Mouse (Mus musculus): ENCODE measurements at regions not wholly inside any gene's neighbourhood (a gene's known extent, or its start where the extent isn't known, plus 50 kb on each side); places are given as distances from the start of the nearest gene placed in this dataset. TPM values are rescaled to one million over a fixed set of nuclear protein-coding genes. Genes with fewer than 3 reads are reported as not detected.
"Not testable (repeated sequence)": the region's sequence is repeated elsewhere in the genome, so short reads cannot be mapped to it uniquely, and the experiment has no call there.

- not testable (repeated sequence) for H3K4me2 ChIP-seq (ENCODE audit: low read depth); H3K27me3 ChIP-seq (ENCODE audit: control insufficient read depth, insufficient read depth, low read length); H3K36me3 ChIP-seq (replicated peaks; ENCODE audit: control insufficient read depth, insufficient read depth, low read depth); DNase-seq (ENCODE audit: low read depth in 3 of 3, low spot score in 3 of 3); ATAC-seq (ENCODE audit: insufficient read depth); H3K4me3 ChIP-seq (ENCODE audit: insufficient read depth in 1 of 2, low read depth in 2 of 2, low read length in 2 of 2); H3K27ac ChIP-seq; H3K9me3 ChIP-seq (ENCODE audit: control insufficient read depth, low read length); H3K9ac ChIP-seq (replicated peaks); H3K4me1 ChIP-seq (replicated peaks; ENCODE audit: control insufficient read depth in 2 of 2, insufficient read depth in 2 of 2, low read length in 1 of 2)
- WGBS (ENCODE audit: insufficient replicate concordance), result 26% methylated on average over 4 of the region's 4 CpGs
Observed at GRCm38 (mm10) chr12:115764939-115765479, 282.5 kb upstream of the Zfp386 start.

DNA sequence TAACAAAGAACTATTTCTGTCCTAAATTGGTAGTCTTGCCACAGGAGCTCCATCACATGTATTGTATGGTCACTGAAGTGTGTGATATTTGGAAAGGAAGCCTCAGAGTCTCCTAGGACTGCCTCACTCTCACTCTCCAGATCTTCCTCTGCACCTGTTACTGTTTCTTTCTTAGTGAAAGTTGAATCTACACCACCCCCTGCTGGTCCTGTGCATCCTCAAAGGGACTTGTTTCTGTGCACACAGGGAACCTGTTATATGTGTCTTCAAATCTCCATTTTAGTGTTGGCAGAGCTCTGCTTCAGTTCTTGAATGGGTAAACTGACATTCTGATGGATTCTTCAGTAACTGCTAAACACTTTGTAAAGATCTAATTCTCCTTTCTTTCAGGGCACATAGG, 276.3 kb upstream of the Zfp386 start:
- not testable (repeated sequence) for H3K27ac ChIP-seq; H3K27me3 ChIP-seq (ENCODE audit: control insufficient read depth, insufficient read depth, low read length); H3K9ac ChIP-seq (replicated peaks); DNase-seq (ENCODE audit: low read depth in 3 of 3, low spot score in 3 of 3); H3K9me3 ChIP-seq (ENCODE audit: control insufficient read depth, low read length); H3K36me3 ChIP-seq (replicated peaks; ENCODE audit: control insufficient read depth, insufficient read depth, low read depth); ATAC-seq (ENCODE audit: insufficient read depth); H3K4me2 ChIP-seq (ENCODE audit: low read depth); H3K4me1 ChIP-seq (replicated peaks; ENCODE audit: control insufficient read depth in 2 of 2, insufficient read depth in 2 of 2, low read length in 1 of 2); H3K4me3 ChIP-seq (ENCODE audit: insufficient read depth in 1 of 2, low read depth in 2 of 2, low read length in 2 of 2)

DNA sequence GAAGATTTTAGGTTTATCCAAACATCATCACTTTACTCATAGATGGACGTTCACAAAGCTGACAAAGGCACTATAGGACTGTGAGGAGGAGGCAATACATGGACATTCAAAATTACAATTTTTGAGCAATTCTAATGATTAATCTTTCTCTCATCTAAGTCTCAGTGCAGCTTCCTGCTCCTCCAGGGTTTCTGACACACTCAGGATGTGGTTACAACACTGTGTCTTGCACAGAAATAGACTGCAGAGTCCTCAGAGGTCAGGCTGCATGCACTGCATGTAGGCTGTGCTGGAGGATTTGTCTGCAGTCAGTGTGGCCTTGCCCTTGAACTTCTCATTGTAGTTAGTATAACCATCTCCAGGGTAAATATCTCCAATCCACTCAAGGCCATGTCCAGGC, 257.2 kb upstream of the Zfp386 start:
- not testable (repeated sequence) for H3K9ac ChIP-seq (replicated peaks); ATAC-seq (ENCODE audit: insufficient read depth); H3K9me3 ChIP-seq (ENCODE audit: control insufficient read depth, low read length); H3K36me3 ChIP-seq (replicated peaks; ENCODE audit: control insufficient read depth, insufficient read depth, low read depth); H3K27ac ChIP-seq; H3K4me2 ChIP-seq (ENCODE audit: low read depth); H3K4me1 ChIP-seq (replicated peaks; ENCODE audit: control insufficient read depth in 2 of 2, insufficient read depth in 2 of 2, low read length in 1 of 2); H3K4me3 ChIP-seq (ENCODE audit: insufficient read depth in 1 of 2, low read depth in 2 of 2, low read length in 2 of 2); DNase-seq (ENCODE audit: low read depth in 3 of 3, low spot score in 3 of 3); H3K27me3 ChIP-seq (ENCODE audit: control insufficient read depth, insufficient read depth, low read length)
- 28% methylated on average over 1 of the region's 1 CpGs for WGBS (ENCODE audit: insufficient replicate concordance)

- not testable (repeated sequence) for H3K36me3 ChIP-seq (replicated peaks; ENCODE audit: control insufficient read depth, insufficient read depth, low read depth); H3K9ac ChIP-seq (replicated peaks); H3K4me1 ChIP-seq (replicated peaks; ENCODE audit: control insufficient read depth in 2 of 2, insufficient read depth in 2 of 2, low read length in 1 of 2); H3K9me3 ChIP-seq (ENCODE audit: control insufficient read depth, low read length); ATAC-seq (ENCODE audit: insufficient read depth); H3K4me3 ChIP-seq (ENCODE audit: insufficient read depth in 1 of 2, low read depth in 2 of 2, low read length in 2 of 2); DNase-seq (ENCODE audit: low read depth in 3 of 3, low spot score in 3 of 3); H3K27me3 ChIP-seq (ENCODE audit: control insufficient read depth, insufficient read depth, low read length); H3K4me2 ChIP-seq (ENCODE audit: low read depth); H3K27ac ChIP-seq
- WGBS (ENCODE audit: insufficient replicate concordance), result 37% methylated on average over 2 of the region's 2 CpGs
Observed at GRCm38 (mm10) chr12:115802499-115802898, 245.0 kb upstream of the Zfp386 start.

DNA sequence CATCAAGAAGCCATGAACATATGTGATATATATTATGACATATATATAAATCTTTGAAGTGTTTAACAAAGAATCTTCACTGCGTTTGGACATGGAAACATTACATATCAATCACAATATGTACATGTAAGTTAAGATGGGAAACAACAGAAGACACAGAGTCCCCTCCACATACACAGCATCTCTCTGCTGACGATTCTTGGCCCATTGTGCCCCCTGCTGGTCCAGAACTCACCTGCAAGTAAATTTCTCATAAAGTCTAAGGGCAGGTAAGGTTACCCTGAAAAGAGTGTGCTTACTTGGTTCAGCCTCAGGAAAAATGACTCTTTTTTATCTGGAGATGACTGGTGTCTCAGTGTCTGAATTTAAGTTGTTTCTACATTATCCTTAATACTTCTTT, 243.8 kb upstream of the Zfp386 start:
- not testable (repeated sequence) for H3K27ac ChIP-seq; H3K36me3 ChIP-seq (replicated peaks; ENCODE audit: control insufficient read depth, insufficient read depth, low read depth); H3K9ac ChIP-seq (replicated peaks); H3K4me1 ChIP-seq (replicated peaks; ENCODE audit: control insufficient read depth in 2 of 2, insufficient read depth in 2 of 2, low read length in 1 of 2); DNase-seq (ENCODE audit: low read depth in 3 of 3, low spot score in 3 of 3); H3K4me3 ChIP-seq (ENCODE audit: insufficient read depth in 1 of 2, low read depth in 2 of 2, low read length in 2 of 2); ATAC-seq (ENCODE audit: insufficient read depth); H3K27me3 ChIP-seq (ENCODE audit: control insufficient read depth, insufficient read depth, low read length); H3K4me2 ChIP-seq (ENCODE audit: low read depth); H3K9me3 ChIP-seq (ENCODE audit: control insufficient read depth, low read length)
- WGBS (ENCODE audit: insufficient replicate concordance), result 16% methylated on average over 2 of the region's 2 CpGs

GRCm38 (mm10) chr12:115807978-115808377, 239.5 kb upstream of the Zfp386 start:
- Histone ChIP-seq H3K27me3 (ENCODE audit: control insufficient read depth, insufficient read depth, low read length) (no peaks in the 10 kb centered on the region), H3K27ac (no peak overlapping the region), H3K4me2 (ENCODE audit: low read depth) (no peak overlapping the region), H3K4me3 (ENCODE audit: insufficient read depth in 1 of 2, low read depth in 2 of 2, low read length in 2 of 2) (no peak overlapping the region), H3K9me3 (ENCODE audit: control insufficient read depth, low read length) (no peaks in the 10 kb centered on the region), H3K4me1 (replicated peaks; ENCODE audit: control insufficient read depth in 2 of 2, insufficient read depth in 2 of 2, low read length in 1 of 2) (no peaks in the 10 kb centered on the region), H3K9ac (replicated peaks) (no peak overlapping the region), H3K36me3 (replicated peaks; ENCODE audit: control insufficient read depth, insufficient read depth, low read depth) (no peaks in the 10 kb centered on the region)
- ATAC-seq (ENCODE audit: insufficient read depth) (no peak), DNase-seq (ENCODE audit: low read depth in 3 of 3, low spot score in 3 of 3) (no peak)
- TF ChIP-seq EP300 (IDR thresholded peaks at IDR 0.05; ENCODE audit: low read depth), result no peak
- 29% methylated on average over 1 of the region's 1 CpGs for WGBS (ENCODE audit: insufficient replicate concordance)

Small RNAs in the stretch of these regions (microRNA-seq; reads per million reads assigned to microRNA genes)
- gene Gm27722, result not detected
- gene Mir6388, result not detected
